Mouse (Mus musculus) CH12.LX (cell line): ENCODE measurements at regions not wholly inside any gene's neighbourhood (a gene's known extent, or its start where the extent isn't known, plus 50 kb on each side); places are given as distances from the start of the nearest gene placed in this dataset.

Source experiments
- CHD1 ChIP-seq: IDR thresholded peaks from 2 replicates; pipeline ENCODE4 v1.6.1; 2012; ENCODE audit warnings: low read depth, low read length, improper control_type of control experiment, inconsistent platforms
- CHD2 ChIP-seq: IDR thresholded peaks from 2 replicates; pipeline ENCODE4 v1.6.1; 2011; ENCODE audit warnings: low read length, improper control_type of control experiment
- CTCF ChIP-seq, 2 experiments: IDR thresholded peaks in 1 of 2; conservative IDR thresholded peaks in 1 of 2; 2 replicates each; pipeline ENCODE4 v1.5.1; 2011 to 2012; ENCODE audit warnings: low read depth in 2 of 2, low read length in 2 of 2, improper control_type of control experiment in 1 of 2, inconsistent platforms in 1 of 2, mild to moderate bottlenecking in 1 of 2, moderate library complexity in 1 of 2
- HCFC1 ChIP-seq: IDR thresholded peaks from 2 replicates; pipeline ENCODE4 v1.6.1; 2012; ENCODE audit warnings: low read depth, mild to moderate bottlenecking, inconsistent platforms, low read length, improper control_type of control experiment
- KAT2A ChIP-seq: IDR thresholded peaks from 2 replicates; pipeline ENCODE4 v1.6.1; 2012; ENCODE audit warnings: low read length, improper control_type of control experiment, inconsistent platforms; ENCODE audit not compliant: insufficient replicate concordance
- NELFE ChIP-seq: IDR thresholded peaks from 2 replicates; pipeline ENCODE4 v1.6.1; 2011; ENCODE audit warnings: low read depth, low read length, improper control_type of control experiment
- TBP ChIP-seq: conservative IDR thresholded peaks from 2 replicates; pipeline ENCODE4 v1.6.1; 2011; ENCODE audit warnings: low read depth, low read length, improper control_type of control experiment
- TCF12 ChIP-seq: IDR thresholded peaks from 2 replicates; pipeline ENCODE4 v1.6.1; 2014; ENCODE audit warnings: low read depth, mild to moderate bottlenecking, inconsistent platforms, low read length, improper control_type of control experiment
- ZMIZ1 ChIP-seq: IDR thresholded peaks from 2 replicates; pipeline ENCODE4 v1.6.1; 2012; ENCODE audit warnings: low read depth, mild to moderate bottlenecking, inconsistent platforms, low read length, improper control_type of control experiment

DNA sequence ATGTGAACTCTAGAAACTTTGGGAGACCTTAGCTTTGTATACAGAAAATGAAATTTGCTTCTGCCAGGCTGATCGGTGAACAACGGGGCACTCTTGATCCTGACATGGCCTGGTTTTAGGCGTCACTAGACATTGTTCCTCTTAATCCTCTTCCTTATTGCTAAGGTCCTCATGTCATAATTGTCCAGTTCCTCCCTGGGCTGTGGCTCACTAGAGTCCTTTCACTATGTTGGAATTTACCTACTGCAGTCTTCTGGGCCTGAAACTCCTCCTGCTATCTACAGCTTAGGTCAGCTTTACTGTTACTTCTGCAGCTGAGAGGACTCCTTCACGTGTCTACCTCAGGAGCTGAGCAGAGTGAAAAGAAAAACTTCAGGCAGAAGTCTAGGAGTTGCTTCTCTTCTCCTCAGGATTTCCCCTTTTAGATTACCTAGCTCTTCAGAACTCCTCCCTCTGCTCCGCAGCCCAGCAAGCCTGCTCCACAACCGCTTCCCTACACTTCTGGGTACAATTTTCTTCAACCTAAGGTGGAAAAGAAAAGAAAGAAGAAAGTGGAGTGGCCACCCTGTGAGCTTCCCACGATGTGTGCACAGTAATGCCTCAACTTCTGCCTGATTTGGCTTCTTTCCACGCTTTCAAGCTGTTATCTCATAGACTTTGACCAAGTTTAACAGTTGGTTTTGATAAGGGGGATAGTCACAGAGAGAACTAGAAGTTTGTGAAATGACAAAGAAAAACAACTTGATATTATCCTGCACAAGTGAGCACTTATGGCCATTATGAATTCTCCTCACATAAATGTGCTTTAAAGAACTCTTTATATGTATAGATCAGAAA, 114.4 kb upstream of the Bcl6 start:
- TF ChIP-seq NELFE = no peak
- TF ChIP-seq CHD1 = no peak
- no peak for TF ChIP-seq TCF12
- TF ChIP-seq TBP = no peak
- TF ChIP-seq KAT2A = no peak
- TF ChIP-seq ZMIZ1 = no peak
- TF ChIP-seq CTCF (conservative IDR thresholded peaks at IDR 0.05 in 1 of 2, IDR thresholded peaks at IDR 0.05 in 1 of 2; ENCODE audit: low read depth in 2 of 2, low read length in 2 of 2) = no peak
- no peak for TF ChIP-seq CHD2
- no peak for TF ChIP-seq HCFC1
